Mouse (Mus musculus): ENCODE measurements around the gene Arap1.

Arap1 gene

GRCm38 (mm10) chr7:101327786-101328185 lies 20.1 kb upstream of the Arap1 start:
- no peak for DNase-seq

GRCm38 (mm10) chr7:101328621-101329158 lies 19.2 kb upstream of the Arap1 start:
- peak; percentile 68 to 79 for DNase-seq

GRCm38 (mm10) chr7:101329606-101330005 lies 18.3 kb upstream of the Arap1 start:
- peak in 1 of 2 experiments; percentile 47 for DNase-seq

- DNase-seq: peak; percentile 64 to 67
Measured at GRCm38 (mm10) chr7:101330074-101330840, 17.6 kb upstream of the Arap1 start.

GRCm38 (mm10) chr7:101330841-101331173 lies 17.1 kb upstream of the Arap1 start:
- DNase-seq: peak; percentile 57 to 71

- no peak for DNase-seq
Measured at GRCm38 (mm10) chr7:101332045-101332831, 15.6 kb upstream of the Arap1 start.

GRCm38 (mm10) chr7:101335228-101335627 lies 12.6 kb upstream of the Arap1 start:
- DNase-seq: peak; percentile 47 to 59

- no peak for DNase-seq
Measured at GRCm38 (mm10) chr7:101336686-101337085, 11.2 kb upstream of the Arap1 start.

- DNase-seq: peak; percentile 62 to 68
Measured at GRCm38 (mm10) chr7:101337401-101337800, 10.5 kb upstream of the Arap1 start.

- DNase-seq: no peak
Measured at GRCm38 (mm10) chr7:101341405-101341804, 6.5 kb upstream of the Arap1 start.

- no peak for DNase-seq
Measured at GRCm38 (mm10) chr7:101343135-101343534, 4.7 kb upstream of the Arap1 start.

- no peak for DNase-seq
Measured at GRCm38 (mm10) chr7:101344892-101345291, 3.0 kb upstream of the Arap1 start.

- no peak for DNase-seq
Measured at GRCm38 (mm10) chr7:101346991-101347390, 876 bp upstream of the Arap1 start.

- DNase-seq: no peak
Measured at GRCm38 (mm10) chr7:101348312-101348711, 445 bp downstream of the Arap1 start.

- peak; percentile 50 to 70 for DNase-seq
Measured at GRCm38 (mm10) chr7:101349861-101350260, 2.0 kb downstream of the Arap1 start.

GRCm38 (mm10) chr7:101352404-101352803 lies 4.5 kb downstream of the Arap1 start:
- no peak for DNase-seq

GRCm38 (mm10) chr7:101354423-101354822 lies 6.6 kb downstream of the Arap1 start:
- DNase-seq: no peak

- no peak for DNase-seq
Measured at GRCm38 (mm10) chr7:101355551-101356100, 7.8 kb downstream of the Arap1 start.

- DNase-seq: no peak
Measured at GRCm38 (mm10) chr7:101356868-101357267, 9.0 kb downstream of the Arap1 start.

GRCm38 (mm10) chr7:101360406-101360805 lies 12.5 kb downstream of the Arap1 start:
- no peak for DNase-seq

GRCm38 (mm10) chr7:101361021-101361420 lies 13.2 kb downstream of the Arap1 start:
- DNase-seq: no peak

- DNase-seq: no peak
Measured at GRCm38 (mm10) chr7:101361767-101362166, 13.9 kb downstream of the Arap1 start.

- DNase-seq: no peak
Measured at GRCm38 (mm10) chr7:101362791-101363191, 14.9 kb downstream of the Arap1 start.

- no peak for DNase-seq
Measured at GRCm38 (mm10) chr7:101363914-101364313, 16.0 kb downstream of the Arap1 start.
